Mouse (Mus musculus) granulocyte monocyte progenitor cell, adult 5-6 weeks (primary cell): Measurements from ENCODE around the gene Nf2. TPM values are rescaled to one million over a fixed set of nuclear protein-coding genes. Genes with fewer than 3 reads are reported as not detected.
"Not testable (repeated sequence)": the region's sequence is repeated elsewhere in the genome, so short reads cannot be mapped to it uniquely, and the experiment has no call there.

Experiments used
- ATAC-seq: replicated peaks from 2 replicates; pipeline ENCODE4 v1.8.0; 2016; ENCODE audit warnings: mild to moderate bottlenecking, moderate TSS enrichment, inconsistent platforms; ENCODE audit not compliant: poor library complexity, severe bottlenecking
- total RNA-seq, 2 experiments: library from RNA; stranded (forward) in 1 of 2; stranded (reverse) in 1 of 2; fragments of 200-712, 200-1000 nt in 1 of 2; fragments of >200 nt in 1 of 2; fragmentation: Nextera tagmentation in 1 of 2; gene quantifications; 2 replicates each; pipeline ENCODE4 v1.2.3; 2014 to 2017

Nf2 gene
- total RNA-seq, 2 experiments from 2014 or later = 45.1 to 73.3 TPM

DNA sequence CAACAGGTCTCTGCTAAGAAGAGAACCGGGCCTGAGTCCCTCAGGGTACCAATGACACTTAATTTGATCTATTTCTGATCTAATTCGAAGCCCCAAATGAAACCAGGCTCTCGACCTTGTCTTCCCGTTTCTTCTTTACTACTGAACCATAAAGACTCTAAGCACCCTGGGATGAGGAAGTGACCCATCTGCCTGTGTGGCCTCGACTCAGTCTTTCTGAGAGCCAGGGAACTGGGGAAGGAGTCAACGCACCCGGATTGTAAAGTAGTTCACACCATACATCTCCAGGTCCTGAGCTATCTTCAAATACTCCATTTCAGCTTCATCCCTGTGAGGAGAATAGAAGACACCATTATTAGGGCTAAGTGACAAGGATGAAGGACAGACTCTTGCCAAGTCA lies 45.9 kb downstream of the Nf2 start:
- ATAC-seq = peak; percentile 82

DNA sequence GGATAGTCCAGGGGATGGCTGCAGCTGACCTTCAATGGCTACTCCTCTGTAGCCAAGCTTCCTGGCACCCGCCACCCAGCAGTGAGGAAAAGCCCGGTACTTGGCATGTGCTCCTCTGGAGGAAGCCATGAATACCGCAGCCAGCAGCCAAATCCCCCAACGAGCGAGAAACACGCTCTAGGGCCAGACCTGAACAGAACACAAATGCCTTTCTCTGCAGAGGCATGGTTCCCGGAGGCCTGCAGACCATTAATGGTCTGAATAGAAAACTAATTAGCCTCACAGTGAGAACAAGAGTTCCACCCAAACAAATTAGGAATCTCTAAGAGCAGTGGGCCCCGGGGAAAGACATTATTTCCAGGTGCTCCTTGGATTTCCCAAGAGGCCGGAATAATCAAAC lies 46.3 kb downstream of the Nf2 start:
- no peak for ATAC-seq

DNA sequence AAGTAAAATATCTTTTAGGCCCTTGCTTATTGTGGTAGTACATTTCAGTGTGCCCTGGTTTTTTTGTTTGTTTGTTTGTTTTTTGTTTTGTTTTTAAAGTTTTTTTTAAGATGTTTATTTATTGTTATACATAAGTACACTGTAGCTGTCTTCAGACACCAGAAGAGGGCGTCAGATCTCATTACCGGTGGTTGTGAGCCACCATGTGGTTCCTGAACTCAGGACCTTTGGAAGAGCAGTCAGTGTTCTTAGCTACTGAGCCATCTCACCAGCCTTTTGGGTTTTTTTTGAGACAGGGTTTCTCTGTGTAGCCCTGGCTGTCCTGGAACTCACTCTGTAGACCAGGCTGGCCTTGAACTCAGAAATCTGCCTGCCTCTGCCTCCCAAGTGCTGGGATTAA lies 46.9 kb downstream of the Nf2 start:
- ATAC-seq = not testable (repeated sequence)

DNA sequence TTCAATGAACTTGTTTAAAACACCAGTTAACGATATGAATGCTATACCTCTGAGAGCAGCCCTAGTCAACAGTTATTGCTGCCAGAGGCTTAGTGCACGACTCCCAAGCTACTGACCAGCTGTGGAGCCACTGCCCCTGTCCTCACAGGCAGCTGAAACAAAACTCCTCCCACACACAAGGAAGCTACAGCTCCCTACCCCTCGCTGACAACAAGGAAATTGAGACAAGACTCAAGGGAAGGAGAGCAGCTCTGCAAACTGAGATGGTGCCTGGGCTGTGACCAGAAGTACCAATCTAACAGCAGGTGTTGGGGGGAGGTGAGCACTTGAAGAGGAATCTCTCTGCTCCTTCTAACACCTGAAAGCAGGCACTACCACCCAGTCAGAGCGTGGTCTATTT lies 48.7 kb downstream of the Nf2 start:
- ATAC-seq = no peak

DNA sequence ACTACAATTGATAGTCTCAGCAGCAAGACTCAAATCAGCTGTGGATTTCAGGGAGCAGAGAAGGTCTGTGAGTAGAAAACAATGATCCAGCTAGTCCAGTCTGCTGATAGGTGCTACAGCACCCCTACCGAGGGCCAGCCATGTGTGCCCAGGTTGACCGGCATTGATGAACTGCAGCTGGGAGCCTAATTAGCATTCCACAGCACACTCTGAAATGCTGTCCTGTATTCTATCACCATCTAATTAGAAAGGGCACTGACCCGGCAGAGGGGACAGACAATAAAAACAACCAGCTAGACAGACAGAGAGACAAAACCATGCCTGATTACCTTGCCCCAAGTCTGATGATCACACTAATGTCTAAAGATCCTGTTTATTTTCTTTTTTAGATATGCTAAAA lies 56.3 kb downstream of the Nf2 start:
- ATAC-seq = no peak

DNA sequence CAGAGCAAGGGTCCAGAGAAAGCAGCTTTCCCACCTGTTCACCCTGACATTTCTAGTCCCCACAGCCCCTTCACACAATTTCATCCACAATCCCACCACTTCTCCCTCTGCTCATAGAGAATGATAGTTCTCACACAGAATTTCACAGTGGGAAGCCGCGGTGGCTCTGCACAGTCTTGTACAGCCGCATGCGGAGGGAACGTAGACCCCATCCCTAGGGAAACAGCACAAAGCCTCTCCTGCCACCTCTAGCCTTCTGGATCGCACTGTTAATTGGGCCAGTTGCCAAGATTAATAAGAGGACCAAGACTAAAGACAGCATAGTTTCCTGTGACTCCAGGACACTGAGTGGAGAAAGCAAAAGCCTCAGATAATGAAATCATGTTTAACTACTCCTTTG lies 57.8 kb downstream of the Nf2 start:
- no peak for ATAC-seq

DNA sequence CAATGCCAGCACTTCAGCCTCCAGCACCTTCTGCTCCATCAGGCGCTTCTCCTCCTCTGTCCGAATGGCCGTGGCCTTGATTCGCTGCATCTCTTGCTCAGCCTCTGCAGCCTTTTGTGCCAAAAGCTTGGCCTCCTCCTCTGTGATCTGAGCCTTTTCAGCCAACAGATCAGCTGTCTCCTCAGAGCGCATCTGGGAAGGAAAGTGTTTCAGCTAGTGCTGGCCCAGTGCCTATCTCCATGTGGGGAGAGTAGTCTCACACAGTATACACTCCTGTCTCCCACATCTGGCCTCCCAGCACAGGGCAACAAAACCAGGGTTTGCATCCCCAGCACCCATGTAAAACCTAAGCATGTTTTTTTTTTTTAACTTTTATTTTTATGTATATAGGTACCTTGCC lies 59.6 kb downstream of the Nf2 start:
- no peak for ATAC-seq

DNA sequence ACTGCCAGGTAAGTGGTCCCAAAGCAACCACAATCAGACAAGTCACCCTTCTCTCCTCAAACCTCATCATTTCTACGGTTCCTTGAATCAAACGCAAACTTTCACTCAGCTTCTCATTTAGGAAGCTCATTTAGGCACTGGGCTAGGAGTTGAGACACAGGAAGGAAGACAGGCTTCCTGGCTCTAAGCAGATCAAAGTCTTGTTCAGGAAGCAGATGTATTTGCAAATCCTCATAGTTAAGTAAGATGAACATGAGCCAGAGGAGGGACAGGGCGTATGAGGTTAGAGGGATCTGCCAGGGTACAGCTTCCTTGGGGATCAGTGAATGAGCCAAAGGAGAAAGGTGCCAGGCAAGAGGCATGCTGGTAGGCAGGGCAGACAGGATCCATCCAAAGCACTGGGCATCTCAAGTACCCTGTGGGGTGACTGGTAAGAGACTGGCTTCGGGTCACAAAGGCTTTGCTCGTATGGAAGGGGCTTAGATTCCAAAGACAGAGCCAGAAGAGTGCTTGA lies 64.7 kb downstream of the Nf2 start:
- ATAC-seq = peak; percentile 87

DNA sequence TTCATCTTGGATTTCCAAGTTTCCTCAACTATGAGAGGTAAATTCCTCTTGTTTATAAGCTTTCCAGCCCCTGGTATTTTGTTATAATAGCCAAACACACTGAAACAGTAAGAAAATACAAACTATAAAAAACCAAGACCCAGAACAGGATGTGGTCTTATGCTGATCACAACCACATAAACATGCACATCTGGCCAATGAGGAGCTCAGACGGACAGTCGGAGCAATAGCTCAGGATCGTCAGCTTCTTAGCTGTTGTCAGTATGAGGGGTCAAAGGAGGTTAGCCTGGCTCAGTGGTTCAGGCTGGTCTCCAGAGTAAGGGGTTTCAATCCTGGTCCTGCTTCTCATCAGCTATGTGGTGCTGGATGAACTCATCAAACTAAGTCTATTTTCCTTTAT lies 66.2 kb downstream of the Nf2 start:
- ATAC-seq = no peak; the same call in 1 of the 2 replicates

DNA sequence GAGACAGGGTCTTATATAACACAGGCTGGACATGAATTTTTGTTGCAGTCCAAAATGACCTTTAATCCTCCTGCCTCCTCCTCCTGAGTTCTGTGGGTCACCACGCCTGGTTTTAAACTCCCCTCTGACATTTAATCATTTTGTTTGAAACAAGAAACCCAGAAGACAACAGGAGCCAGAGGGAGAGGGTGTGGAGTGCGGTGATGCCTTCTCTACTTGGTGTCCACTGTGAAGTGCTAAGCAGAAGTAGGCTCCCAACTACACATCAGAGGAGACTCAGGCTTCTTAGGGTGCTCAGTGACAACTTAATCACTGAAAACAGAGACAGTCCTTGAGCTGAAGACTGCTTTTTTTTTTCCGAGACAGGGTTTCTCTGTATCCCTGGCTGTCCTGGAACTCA lies 68.4 kb downstream of the Nf2 start:
- ATAC-seq = no peak

DNA sequence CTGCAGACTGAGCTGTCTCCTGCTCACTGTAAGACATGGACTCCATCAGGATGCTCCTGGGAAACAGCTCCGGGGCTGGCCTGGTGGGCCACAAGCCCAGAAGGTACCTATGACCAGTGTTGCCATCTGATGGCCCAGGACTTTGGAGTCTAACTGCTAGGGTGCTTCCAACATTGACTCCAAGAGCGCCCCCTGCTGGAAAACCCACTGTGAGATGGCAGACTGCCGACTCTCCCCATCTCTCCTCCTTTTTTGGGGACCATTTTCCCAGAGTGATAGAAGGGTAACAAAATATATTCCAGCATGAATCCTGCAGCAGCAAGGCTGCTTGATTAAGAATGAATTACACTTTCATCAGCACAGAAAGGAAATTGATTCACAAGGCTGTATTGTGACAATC lies 76.4 kb downstream of the Nf2 start:
- peak; percentile 25; the same call in 1 of the 2 replicates for ATAC-seq

DNA sequence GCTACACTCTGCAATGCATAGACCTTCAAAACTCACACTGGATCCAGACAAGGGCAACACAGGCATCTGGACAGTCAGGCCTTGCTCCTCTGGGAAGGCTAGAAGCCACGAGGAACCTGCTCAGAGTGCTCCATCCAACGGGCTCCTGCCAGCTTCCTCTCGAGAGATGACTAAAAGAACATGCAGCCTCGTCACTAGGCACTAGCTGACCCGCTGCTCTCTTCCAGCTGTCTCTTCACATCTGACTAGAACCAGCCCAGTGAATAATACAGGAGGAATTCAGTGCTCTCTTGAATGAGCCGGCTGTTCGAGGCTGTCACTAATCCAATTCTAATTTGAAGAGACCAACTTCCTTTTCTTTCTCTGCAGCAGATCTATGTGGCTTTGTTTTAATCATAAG lies 77.6 kb downstream of the Nf2 start:
- no peak for ATAC-seq

DNA sequence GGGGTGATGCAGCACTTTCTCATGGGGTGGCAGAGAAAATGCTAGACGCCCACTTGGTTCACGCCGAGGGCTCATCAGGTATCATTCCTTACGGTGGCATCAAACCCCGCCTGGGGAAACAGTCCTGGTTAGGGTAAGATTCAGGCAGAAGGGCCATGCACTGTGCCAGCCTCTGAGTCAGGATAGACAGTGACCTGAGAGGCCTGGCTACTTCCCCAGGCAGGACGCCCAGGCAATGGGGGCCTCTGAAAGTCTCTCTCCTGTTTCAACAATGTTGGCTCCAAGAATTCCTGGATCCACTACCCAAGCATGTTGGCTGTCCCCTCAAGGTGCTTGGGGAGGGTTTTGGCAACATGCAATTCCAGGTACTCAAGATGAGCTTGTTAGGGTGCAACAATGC lies 79.5 kb downstream of the Nf2 start:
- no peak for ATAC-seq

DNA sequence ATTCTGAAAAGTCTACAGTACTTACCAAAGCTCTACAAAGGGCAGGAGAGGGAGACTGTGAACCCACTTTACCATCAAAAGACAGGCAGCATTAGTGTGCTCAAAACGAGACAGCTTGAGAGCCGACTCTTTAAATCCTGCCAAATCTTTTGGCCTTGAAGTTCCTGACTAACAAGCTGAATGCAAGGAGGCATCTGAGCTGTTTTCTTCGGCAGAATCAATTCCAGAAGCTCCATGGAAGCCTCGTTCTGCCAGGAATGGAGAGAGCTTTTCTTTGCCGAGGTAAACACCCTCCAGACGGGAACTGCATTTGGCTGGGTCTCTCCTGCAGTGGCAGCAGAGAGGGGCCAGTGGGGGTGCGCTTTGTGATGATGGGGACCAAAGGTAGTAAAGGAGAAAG lies 80.0 kb downstream of the Nf2 start:
- no peak for ATAC-seq

DNA sequence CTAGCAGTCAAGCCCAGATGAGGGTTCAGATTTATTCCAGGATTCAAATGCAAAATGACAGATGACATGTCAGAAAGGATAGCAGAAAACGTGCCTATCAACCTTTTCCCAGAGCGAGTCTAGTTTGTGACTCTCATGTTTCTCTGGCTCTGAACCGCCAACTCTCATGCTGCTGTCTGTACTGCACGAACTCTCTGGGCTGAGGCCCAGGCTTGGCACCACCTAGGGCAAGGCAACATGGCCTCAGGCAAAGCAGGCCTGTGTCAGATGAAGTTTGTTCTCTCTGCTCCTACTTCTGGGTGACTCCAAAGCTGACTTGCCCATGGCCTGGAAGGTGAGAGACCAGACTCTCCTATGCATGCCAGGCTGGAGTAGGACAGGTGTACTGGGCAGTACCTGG lies 80.9 kb downstream of the Nf2 start:
- ATAC-seq = no peak

DNA sequence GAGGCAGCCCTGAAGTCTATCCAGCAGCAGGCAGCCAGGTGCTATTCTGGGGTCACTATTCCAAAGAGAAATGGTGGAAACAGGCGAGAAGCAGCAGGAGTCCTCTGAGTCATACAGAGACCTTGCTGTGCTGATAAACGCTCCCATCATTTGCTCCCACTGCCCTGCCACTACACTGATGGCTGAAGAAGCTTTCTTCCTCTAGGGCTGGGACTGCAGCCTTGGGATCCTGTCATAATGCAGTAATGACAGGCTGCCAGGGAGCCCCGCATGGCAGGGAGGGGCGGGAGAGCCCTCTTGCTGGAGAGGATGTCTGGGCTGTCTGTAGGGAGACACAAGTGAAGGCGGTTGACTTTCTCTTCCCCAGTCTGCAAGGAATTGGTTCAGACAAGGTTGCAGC lies 84.9 kb downstream of the Nf2 start:
- no peak for ATAC-seq

DNA sequence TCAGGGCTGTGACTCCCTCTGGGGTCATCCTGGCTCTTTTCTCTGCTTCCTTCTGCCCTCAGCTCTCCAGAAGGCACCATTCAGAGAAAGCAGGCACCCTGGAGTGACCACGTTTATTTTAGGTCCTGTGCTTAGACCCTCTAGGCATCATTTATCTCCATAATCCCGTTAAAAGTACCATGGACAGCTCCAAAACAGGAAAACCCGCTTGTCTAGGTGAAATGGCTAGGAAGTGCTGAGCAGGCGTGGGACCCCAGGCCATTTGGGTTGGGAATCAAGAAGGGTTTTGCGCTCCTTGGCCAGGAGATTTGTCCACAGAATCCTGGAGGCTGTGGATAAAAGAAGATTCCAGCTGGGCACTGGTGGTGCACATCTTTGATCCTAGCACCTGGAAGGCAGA lies 85.7 kb downstream of the Nf2 start:
- no peak for ATAC-seq

DNA sequence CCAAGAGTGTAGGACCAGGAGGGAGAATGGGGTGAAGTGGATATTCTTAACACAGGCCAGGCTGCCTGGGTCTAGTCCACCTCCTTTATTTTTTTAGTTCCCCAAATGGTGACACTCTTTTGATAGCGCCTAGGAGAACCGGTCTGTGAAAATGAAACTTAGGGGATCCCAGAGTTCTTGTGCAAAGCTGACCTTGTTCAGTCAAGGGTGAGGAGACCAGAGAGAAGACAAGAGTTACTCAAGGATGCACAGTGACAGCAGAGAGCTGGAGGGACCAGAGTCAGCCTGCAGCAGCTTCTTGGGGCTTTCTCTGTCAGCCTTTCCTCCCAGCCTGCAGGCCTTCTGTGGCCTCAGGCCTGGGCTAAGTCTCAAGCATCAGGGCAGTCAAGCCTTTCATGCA lies 86.8 kb downstream of the Nf2 start:
- peak; percentile 35 for ATAC-seq

DNA sequence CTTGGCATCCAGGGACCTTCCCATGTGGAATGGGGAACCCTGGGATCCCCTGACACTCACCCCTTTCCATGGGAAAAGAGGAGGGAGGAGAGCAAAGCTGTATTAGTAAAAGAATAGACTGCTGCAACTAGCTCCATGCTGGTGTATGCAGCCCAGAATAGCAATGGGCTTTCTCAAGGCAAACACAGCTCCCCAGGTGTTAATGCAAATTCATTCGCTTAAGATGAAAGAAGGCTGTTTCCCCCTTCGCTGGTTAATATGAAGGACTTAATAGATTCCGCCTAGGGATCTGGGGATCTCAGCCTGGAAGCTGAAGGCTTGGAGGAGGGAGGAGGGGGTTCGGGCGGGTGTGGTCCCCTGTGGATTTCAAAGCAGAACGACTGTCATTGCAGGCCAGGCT lies 87.3 kb downstream of the Nf2 start:
- ATAC-seq = no peak

DNA sequence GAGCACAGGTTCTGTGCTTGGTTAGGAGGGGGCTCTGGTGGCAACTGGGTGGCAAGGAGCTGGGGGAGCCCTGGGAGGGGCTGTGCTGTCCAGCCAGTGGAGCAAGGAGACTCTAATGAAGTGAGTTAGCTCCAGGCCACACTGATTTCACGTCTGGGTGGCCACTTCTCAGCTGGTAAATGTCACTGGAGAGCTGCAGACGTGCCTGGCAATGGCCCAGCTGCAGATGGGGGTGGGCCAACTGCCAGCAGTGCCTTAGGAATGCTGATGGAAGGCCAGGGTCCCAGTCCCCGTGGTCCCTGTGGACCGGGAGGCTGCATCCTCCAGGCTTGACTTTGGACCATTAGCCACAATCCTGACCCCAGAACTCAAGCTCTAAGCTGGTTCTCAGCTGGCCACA lies 88.9 kb downstream of the Nf2 start:
- ATAC-seq = no peak

DNA sequence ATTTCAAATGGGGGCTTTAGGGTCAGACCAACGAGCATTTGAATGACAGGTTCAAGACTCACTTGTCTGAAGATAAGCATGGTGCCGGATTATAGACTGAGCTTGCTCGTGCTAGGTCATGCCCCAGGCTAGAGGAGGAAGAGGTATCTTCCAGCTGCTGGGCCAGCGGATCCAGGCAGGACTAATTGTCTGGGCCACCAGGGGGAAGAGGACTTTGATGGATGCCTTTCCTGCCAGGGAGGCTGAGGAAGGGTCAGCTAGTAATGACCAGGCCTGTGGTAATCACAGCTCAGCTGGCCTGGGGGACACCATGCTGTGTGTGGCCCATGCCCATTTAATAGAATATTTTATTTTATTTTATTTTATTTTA lies 91.6 kb downstream of the Nf2 start:
- no peak for ATAC-seq

DNA sequence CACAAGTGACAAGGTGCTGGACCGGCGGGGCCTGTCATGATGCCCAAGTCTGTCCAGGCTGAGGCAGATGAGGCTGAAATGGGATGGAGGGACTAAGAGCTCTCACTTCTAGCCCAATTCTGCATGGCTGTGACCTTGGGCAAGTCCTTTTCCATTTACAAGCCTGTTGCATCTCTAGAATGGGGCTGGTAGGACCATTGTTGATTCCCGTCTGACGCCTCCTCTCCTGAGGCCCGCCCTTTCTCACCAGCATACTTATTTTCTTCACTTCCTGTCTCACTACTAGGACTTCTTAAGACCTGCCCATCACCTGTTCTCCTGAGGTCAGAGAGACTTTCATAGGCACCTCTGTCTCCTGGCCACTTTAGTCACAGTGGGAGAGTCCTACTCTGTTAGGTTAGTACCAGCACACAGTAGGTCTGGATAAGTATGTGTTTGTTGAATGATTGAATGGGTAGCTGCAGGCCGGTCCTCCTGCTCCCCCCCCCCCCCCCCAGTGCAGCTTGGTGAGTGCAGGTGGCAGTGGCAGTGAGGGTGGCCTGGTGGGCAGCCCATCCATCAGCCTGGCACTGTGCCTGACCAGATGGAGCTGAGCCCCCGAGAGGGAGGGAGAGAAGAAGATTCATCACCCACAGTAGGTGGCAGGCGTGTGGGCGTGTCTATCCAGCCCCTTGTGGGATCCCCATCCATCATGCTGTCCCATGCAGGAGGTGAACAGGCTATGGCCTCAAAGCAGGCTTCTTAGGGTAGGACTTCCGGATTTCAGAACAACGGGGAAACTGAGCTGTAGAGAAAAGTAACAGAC lies 92.2 kb downstream of the Nf2 start:
- ATAC-seq = no peak

DNA sequence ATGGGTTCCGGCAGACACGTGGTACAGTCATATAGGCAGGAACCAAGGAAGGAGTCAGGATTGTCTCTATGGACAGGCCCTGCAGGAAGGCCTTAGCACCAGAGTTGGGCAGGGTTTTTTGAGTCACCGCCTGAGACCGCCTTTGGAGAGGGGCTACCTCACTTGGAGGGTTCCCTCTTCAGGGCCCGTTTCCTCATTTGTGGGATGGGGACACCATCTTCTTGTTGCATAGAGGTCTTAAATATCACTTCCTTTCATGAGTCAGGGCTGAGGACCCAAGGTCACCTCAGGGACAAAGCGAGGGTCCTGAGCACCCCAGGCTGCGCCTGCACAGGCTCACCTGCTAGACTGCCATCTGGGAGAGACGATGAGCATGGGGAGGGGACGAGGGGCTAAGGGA lies 92.9 kb downstream of the Nf2 start:
- ATAC-seq = peak; percentile 72
